Mouse (Mus musculus): ENCODE measurements around the gene Zfp207.
"Not testable (repeated sequence)": the region's sequence is repeated elsewhere in the genome, so short reads cannot be mapped to it uniquely, and the experiment has no call there.

Zfp207 gene

GRCm38 (mm10) chr11:80410377-80410776 is 27.3 kb downstream of the Zfp207 start:
- DNase-seq (ENCODE audit: low spot score in 2 of 2) = no peak

- no peak for DNase-seq (ENCODE audit: low spot score in 2 of 2)
These were observed 34.0 kb downstream of the Zfp207 start for GRCm38 (mm10) chr11:80417085-80417484.

- no peak for DNase-seq (ENCODE audit: low spot score in 2 of 2)
These were observed 36.7 kb downstream of the Zfp207 start for GRCm38 (mm10) chr11:80419743-80420142.

GRCm38 (mm10) chr11:80420202-80420984 is 37.3 kb downstream of the Zfp207 start:
- no peak for DNase-seq (ENCODE audit: low spot score in 2 of 2)

GRCm38 (mm10) chr11:80421421-80422047 is 38.5 kb downstream of the Zfp207 start:
- DNase-seq (ENCODE audit: low spot score in 2 of 2) = no peak

GRCm38 (mm10) chr11:80424691-80425090 is 41.6 kb downstream of the Zfp207 start:
- DNase-seq (ENCODE audit: low spot score in 2 of 2) = no peak

- DNase-seq (ENCODE audit: low spot score in 2 of 2) = no peak
These were observed 42.2 kb downstream of the Zfp207 start for GRCm38 (mm10) chr11:80425247-80425778.

- not testable (repeated sequence) for DNase-seq (ENCODE audit: low spot score in 2 of 2)
These were observed 43.1 kb downstream of the Zfp207 start for GRCm38 (mm10) chr11:80426029-80426813.

GRCm38 (mm10) chr11:80428381-80429008 is 45.4 kb downstream of the Zfp207 start, which contains the start of gene Psmd11:
Gene Psmd11, plus strand, starts transcription at chr11:80428615.
- DNase-seq (ENCODE audit: low spot score in 2 of 2) = peak; percentile 90 to 96

- DNase-seq (ENCODE audit: low spot score in 2 of 2) = peak in 1 of 2 experiments; percentile 24
These were observed 46.0 kb downstream of the Zfp207 start for GRCm38 (mm10) chr11:80429009-80429475.

GRCm38 (mm10) chr11:80429500-80430166 is 46.6 kb downstream of the Zfp207 start:
- no peak for DNase-seq (ENCODE audit: low spot score in 2 of 2)

GRCm38 (mm10) chr11:80430366-80430910 is 47.4 kb downstream of the Zfp207 start:
- DNase-seq (ENCODE audit: low spot score in 2 of 2) = no peak

GRCm38 (mm10) chr11:80446916-80447315 is 63.8 kb downstream of the Zfp207 start:
- DNase-seq (ENCODE audit: low spot score in 2 of 2) = no peak

GRCm38 (mm10) chr11:80449859-80450258 is 66.8 kb downstream of the Zfp207 start:
- no peak for DNase-seq (ENCODE audit: low spot score in 2 of 2)

GRCm38 (mm10) chr11:80452242-80452641 is 69.2 kb downstream of the Zfp207 start:
- no peak for DNase-seq (ENCODE audit: low spot score in 2 of 2)

GRCm38 (mm10) chr11:80453198-80453597 is 70.1 kb downstream of the Zfp207 start:
- DNase-seq (ENCODE audit: low spot score in 2 of 2) = no peak

Data from left cerebral cortex, adult 9 months (tissue).